Mouse (Mus musculus) hindbrain, embryonic 15.5 days (tissue): ENCODE data around the gene Il13. TPM values are rescaled to one million over a fixed set of nuclear protein-coding genes. Genes with fewer than 3 reads are reported as not detected.

ENCODE experiments used
- ATAC-seq: fragments of 200-750 bp; cut with Nextera tagmentation; 2 replicates; pipeline ENCODE4 v1.8.0; 2017; ENCODE audit warnings: low read depth, moderate number of reproducible peaks, moderate TSS enrichment; ENCODE audit not compliant: low FRiP score
- H3K27ac ChIP-seq: fragments of 300-500 bp; sonication (generic); replicated peaks from 2 replicates; pipeline ENCODE4 v1.5.1; 2015; ENCODE audit warnings: mild to moderate bottlenecking, inconsistent platforms
- H3K27me3 ChIP-seq: fragments of 300-500 bp; sonication (generic); 2 replicates; pipeline ENCODE4 v1.6.1; 2015; ENCODE audit warnings: control low read depth, inconsistent platforms
- H3K36me3 ChIP-seq: fragments of 300-500 bp; sonication (generic); 2 replicates; pipeline ENCODE4 v1.6.1; 2015; ENCODE audit warnings: control low read depth, inconsistent platforms
- H3K4me1 ChIP-seq: fragments of 300-500 bp; sonication (generic); replicated peaks from 2 replicates; pipeline ENCODE4 v1.6.1; 2015; ENCODE audit warnings: control low read depth, inconsistent platforms
- H3K4me2 ChIP-seq: fragments of 300-500 bp; sonication (generic); 2 replicates; pipeline ENCODE4 v1.6.1; 2015; ENCODE audit warnings: moderate library complexity, mild to moderate bottlenecking, inconsistent platforms
- H3K4me3 ChIP-seq: fragments of 300-500 bp; sonication (generic); 2 replicates; pipeline ENCODE4 v1.5.1; 2015; ENCODE audit warnings: mild to moderate bottlenecking, inconsistent platforms
- H3K9ac ChIP-seq: fragments of 300-500 bp; sonication (generic); 2 replicates; pipeline ENCODE4 v1.6.1; 2015; ENCODE audit warnings: inconsistent platforms
- H3K9me3 ChIP-seq: fragments of 300-500 bp; sonication (generic); 2 replicates; pipeline ENCODE4 v1.6.1; 2016; ENCODE audit warnings: control low read depth, inconsistent platforms
- WGBS: fragments of 180-500 bp; shearing (Covaris S2); methylation state at CpG from one replicate; pipeline ENCODE4 v1.1.7; 2015; 5-methylcytosine and 5-hydroxymethylcytosine counted together
- polyA plus RNA-seq: library from polyadenylated mRNA; unstranded; fragments of >200 nt; fragmentation: Nextera tagmentation; extraction: Ambion mirVana; gene quantifications from 2 replicates; pipeline ENCODE4 v1.2.1, GENCODE M21; 2015

The Il13 gene
- polyA plus RNA-seq, result not detected in 2 replicates

DNA sequence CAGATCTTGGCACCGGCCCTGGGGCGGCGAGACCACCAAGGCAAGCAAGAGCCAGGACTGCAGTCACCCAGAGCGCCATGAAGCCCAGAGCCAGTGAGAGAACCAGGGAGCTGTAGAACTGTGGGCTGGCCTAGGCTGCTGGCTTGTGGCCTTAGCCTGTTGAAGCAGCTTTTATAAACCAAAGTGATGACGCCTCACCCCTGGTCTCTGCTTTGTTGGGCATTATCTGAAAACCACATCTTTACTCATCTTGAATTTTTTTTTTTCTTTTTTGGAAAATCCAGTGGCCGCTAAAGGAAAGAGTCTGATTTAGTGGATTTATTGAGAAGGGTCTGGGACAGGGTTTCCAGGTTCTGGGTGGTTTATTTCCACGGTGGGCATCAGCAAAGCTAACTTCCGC, at the start of gene Il13:
Gene Il13 (minus strand): TSS at position 147 of the 400 bp plus-strand sequence.
- no peak within 1 kb of the TSS for H3K9ac ChIP-seq
- peaks cover 13% of the 10 kb centered on the region; the same call in 1 of the 2 replicates for H3K27me3 ChIP-seq
- ATAC-seq, result no peak
- H3K9me3 ChIP-seq, result no peaks in the 10 kb centered on the region
- H3K4me2 ChIP-seq, result no peak within 1 kb of the TSS
- H3K36me3 ChIP-seq, result no peaks in the 10 kb centered on the region
- H3K4me1 ChIP-seq, result peaks cover 13% of the 10 kb centered on the region
- H3K4me3 ChIP-seq, result no peak within 1 kb of the TSS
- H3K27ac ChIP-seq, result no peak within 1 kb of the TSS
- WGBS, result 93% methylated on average over 8 of the region's 8 CpGs

DNA sequence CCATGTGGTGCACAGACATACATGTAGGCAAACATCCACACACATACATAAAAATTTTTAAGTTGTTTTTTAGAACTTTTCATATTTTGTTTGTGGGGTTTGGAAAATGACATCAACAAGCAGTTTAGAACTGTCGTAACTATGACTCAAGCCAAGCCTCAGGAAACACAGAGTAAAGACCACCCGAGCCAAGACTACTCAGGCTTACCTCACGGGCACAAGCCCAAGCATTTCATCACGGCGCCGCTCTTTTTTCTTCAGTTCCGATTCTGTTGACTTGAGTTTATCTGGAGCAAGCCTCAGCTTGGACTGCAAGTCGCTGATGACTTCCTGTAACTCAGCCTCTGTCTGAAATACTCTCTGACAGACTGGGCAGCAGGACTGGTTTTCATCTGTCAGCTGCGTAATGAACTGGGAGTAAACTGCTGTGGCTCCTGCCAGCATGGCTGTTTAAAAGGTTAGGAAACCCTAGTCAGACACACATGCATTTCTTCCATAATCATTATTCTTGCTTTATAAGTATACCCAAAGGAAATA, 48.6 kb upstream of the Il13 start:
- Histone ChIP-seq H3K4me2 (no peak overlapping the region), H3K4me3 (no peak overlapping the region), H3K9ac (no peak overlapping the region), H3K36me3 (peaks cover 12% of the 10 kb centered on the region), H3K27ac (no peak overlapping the region), H3K4me1 (no peaks in the 10 kb centered on the region), H3K9me3 (no peaks in the 10 kb centered on the region), H3K27me3 (no peaks in the 10 kb centered on the region)
- no peak for ATAC-seq
- WGBS, result 95% methylated on average over 9 of the region's 9 CpGs

DNA sequence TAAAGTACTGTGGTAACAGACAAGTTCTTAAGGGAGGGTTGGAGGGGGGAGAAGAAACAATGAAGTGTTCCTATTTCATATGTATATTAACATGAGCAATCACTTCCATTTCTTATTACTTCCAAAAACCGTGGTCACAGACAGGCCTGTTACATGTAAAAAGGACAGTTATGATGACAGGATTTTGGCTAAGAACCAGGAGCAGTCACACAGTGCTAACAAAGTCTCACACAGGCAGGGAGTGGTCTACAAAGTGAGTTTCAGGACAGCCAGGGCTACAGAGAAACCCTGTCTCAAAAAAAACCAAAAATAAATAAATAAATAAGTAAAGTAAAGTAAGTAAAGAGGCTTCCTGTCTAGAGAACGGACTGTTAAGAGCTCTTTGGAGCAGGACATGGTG, 47.7 kb upstream of the Il13 start:
- H3K4me3 ChIP-seq, result no peak overlapping the region
- no peak for ATAC-seq
- no peaks in the 10 kb centered on the region for H3K9me3 ChIP-seq
- H3K36me3 ChIP-seq, result peaks cover 12% of the 10 kb centered on the region
- H3K9ac ChIP-seq, result no peak overlapping the region
- no peaks in the 10 kb centered on the region for H3K4me1 ChIP-seq
- no peak overlapping the region for H3K4me2 ChIP-seq
- H3K27ac ChIP-seq, result no peak overlapping the region
- WGBS, result 91% methylated on average over 2 of the region's 2 CpGs
- H3K27me3 ChIP-seq, result no peaks in the 10 kb centered on the region

DNA sequence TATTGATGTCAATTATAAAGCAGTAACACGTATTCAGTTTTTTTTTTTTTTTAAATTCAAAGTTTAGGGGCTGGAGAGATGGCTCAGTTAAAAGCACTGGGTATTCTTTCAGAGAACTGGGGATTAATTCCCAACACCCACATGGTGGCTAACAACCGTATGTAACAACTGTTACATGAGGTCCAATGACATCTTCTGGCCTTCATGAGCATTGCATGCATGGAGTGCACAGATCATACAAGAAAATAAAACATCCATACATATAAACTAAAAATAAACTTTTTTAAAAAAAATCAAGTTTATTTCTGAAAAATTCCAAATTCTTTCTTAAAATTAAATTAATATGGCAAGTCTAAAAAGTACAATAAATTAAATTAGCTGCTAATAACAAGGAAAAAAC, 47.2 kb upstream of the Il13 start:
- no peak overlapping the region for H3K4me3 ChIP-seq
- ATAC-seq, result no peak
- H3K27me3 ChIP-seq, result no peaks in the 10 kb centered on the region
- no peak overlapping the region for H3K4me2 ChIP-seq
- no peaks in the 10 kb centered on the region for H3K9me3 ChIP-seq
- H3K36me3 ChIP-seq, result peaks cover 12% of the 10 kb centered on the region
- no peak overlapping the region for H3K9ac ChIP-seq
- WGBS, result 91% methylated on average over 2 of the region's 2 CpGs
- H3K4me1 ChIP-seq, result no peaks in the 10 kb centered on the region
- no peak overlapping the region for H3K27ac ChIP-seq

DNA sequence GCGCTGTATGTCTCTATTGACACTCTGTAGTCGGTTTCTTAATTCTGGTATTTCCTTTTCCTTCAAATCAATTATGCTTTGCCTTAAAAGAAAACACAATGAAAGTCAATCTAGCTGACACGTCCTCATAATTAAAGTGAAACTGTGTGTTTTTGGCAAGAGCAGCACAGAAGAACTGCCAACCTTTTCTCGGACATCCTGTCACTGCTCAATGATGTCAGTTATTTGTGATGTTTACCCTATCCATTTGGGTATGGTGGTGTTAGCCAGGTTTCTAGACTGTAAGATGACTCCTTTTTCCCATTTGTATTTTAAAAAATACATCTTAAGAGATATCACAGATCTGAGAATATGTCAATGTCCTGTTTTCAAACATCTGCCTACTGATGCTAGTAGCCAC, 45.6 kb upstream of the Il13 start:
- H3K27ac ChIP-seq, result no peak overlapping the region
- WGBS, result 88% methylated on average over 4 of the region's 4 CpGs
- no peak overlapping the region for H3K9ac ChIP-seq
- H3K9me3 ChIP-seq, result no peaks in the 10 kb centered on the region
- ATAC-seq, result no peak
- H3K4me2 ChIP-seq, result no peak overlapping the region
- H3K4me1 ChIP-seq, result no peaks in the 10 kb centered on the region
- no peak overlapping the region for H3K4me3 ChIP-seq
- no peaks in the 10 kb centered on the region for H3K27me3 ChIP-seq
- peaks cover 17% of the 10 kb centered on the region for H3K36me3 ChIP-seq

DNA sequence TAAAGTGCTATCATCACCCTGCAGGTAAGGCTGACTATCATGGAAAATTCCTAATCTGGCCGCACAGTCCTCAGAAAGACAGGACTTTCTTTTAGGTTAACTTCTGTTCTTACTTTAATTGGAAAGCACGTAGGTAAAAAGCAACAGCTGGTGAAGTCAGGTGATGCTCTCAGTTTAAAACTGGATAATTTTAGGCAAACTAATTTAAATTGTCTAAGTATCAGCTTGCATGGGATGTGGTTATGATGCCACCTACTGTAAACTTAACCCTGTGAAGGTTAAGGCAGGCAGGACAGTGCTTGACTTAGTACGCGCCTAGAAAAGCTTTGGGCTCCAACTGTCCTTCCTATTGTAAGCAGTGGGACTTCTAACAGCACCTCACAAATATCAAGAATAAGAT, 36.9 kb upstream of the Il13 start:
- WGBS, result 98% methylated on average over 4 of the region's 4 CpGs
- H3K4me2 ChIP-seq, result no peak overlapping the region
- peaks cover 24% of the 10 kb centered on the region; the same call in 1 of the 2 replicates for H3K36me3 ChIP-seq
- H3K27me3 ChIP-seq, result no peaks in the 10 kb centered on the region
- H3K27ac ChIP-seq, result no peak overlapping the region
- H3K4me1 ChIP-seq, result no peaks in the 10 kb centered on the region
- no peak for ATAC-seq
- no peak overlapping the region for H3K4me3 ChIP-seq
- no peaks in the 10 kb centered on the region for H3K9me3 ChIP-seq
- H3K9ac ChIP-seq, result no peak overlapping the region

DNA sequence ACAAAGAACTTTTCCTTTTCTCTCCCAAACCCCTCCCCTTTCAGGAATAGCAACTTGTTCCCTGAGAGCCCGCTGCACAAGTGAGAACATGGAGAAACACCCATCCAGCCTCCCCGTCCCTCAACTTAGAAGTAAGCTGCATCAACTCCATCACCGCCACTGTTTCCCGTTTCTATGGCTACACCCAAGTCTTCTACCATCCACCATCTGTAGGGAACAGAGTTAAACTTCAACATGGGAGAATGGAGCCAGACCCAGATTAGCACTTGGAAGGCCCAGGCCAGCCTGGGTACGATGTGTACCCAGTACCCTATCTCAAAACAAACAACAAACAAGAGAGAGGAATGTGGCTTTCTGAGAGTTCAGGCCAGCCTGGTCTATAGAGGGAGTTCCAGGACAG, 29.6 kb upstream of the Il13 start:
- Histone ChIP-seq H3K36me3 (peaks cover 15% of the 10 kb centered on the region; the same call in 1 of the 2 replicates), H3K9me3 (no peaks in the 10 kb centered on the region), H3K9ac (no peak overlapping the region), H3K27ac (no peak overlapping the region), H3K4me2 (no peak overlapping the region), H3K4me3 (no peak overlapping the region), H3K4me1 (no peaks in the 10 kb centered on the region), H3K27me3 (no peaks in the 10 kb centered on the region)
- no peak for ATAC-seq
- 85% methylated on average over 5 of the region's 5 CpGs for WGBS

DNA sequence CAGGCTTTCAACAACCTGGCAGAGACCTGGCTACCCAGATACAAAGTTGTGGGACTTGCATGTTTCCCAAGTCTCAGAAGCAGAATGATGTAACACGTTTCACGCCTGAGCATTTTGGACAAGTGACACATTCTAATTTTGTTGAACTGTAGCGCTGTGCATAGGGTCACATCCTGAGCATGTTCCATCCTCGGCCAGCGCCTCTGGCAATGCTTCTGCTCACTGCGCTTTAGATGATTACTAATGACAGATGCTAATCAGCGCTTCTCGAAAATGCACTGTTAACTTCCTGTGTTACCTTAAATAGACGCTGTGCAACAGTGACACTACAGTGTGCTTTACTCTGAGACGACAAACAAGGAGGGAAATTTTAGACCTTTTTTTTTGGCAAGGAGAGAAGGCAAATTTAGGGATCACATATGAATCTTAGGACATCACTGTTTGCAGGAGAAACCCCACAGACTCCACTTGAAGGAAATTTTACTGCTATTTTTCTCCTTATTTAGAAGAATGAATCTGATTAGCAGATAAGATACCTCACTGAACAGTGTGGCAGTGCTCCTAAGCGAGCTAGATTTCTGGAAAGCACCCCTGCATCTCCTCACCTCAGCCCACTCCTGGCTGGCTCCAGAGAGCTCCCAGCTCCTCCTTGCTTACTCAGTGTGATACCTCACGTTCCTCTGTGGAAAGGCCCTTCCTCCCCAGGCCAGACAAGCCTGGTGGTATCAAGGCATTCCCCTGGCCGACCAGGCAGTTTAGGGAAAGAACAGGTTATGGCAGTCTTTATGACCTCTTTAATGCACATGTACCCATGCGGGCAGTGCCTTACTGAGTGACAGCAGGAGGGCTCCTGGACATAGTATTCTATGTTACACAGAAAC, 28.5 kb upstream of the Il13 start:
- WGBS, result 82% methylated on average over 14 of the region's 14 CpGs

DNA sequence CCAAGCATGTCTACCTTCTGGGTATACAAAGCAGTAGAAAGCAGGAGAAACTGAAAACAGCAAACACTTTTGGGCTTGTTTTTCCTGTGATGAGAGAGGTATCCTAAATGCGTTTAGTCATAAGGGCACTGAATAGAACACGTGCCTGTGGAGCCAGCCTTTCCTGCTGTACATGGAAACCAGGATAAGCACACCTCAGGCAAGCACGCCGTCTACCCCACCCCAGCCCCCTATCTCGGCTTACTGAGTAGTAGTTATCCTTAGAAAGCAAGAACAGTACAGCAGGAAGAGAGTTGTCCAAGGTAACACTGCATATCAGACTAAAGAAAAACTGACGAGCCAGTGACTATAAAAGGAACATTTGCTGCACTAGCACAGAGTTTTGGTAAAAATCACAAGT, 23.3 kb upstream of the Il13 start:
- Histone ChIP-seq H3K4me2 (no peak overlapping the region), H3K4me1 (no peaks in the 10 kb centered on the region), H3K27me3 (no peaks in the 10 kb centered on the region), H3K4me3 (no peak overlapping the region), H3K27ac (no peak overlapping the region), H3K9me3 (no peaks in the 10 kb centered on the region), H3K9ac (no peak overlapping the region), H3K36me3 (0 out of 2 replicates have a peak, but pooled peaks cover 3% of the 10 kb centered on the region)
- ATAC-seq, result no peak
- WGBS, result 90% methylated on average over 6 of the region's 6 CpGs

More for the DNA sequence above, 28.5 kb upstream of the Il13 start:
- Histone ChIP-seq H3K4me1 (no peaks in the 10 kb centered on the region), H3K36me3 (peaks cover 13% of the 10 kb centered on the region; the same call in 1 of the 2 replicates), H3K4me3 (no peak overlapping the region), H3K4me2 (no peak overlapping the region), H3K27me3 (no peaks in the 10 kb centered on the region), H3K9ac (no peak overlapping the region), H3K27ac (no peak overlapping the region), H3K9me3 (no peaks in the 10 kb centered on the region)
- ATAC-seq, result no peak

DNA sequence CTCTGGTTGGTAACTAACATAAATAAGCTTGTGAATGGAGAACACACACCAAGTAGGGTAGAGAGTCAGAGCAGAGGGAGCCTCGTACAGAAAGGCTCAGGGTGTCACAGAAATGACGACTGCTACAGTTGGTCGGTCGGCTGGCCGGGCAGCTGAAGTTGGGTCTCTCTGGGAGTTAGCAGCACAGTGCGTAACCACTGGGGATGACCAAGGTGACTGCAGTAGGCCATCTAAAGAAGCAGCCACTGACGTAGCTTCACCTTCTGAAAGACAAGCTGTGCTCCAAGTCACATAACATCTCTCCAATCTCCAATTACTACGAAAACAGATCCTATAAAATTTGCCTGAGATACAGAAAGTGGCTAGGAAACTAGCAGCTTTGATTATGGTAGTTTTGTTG, 22.9 kb upstream of the Il13 start:
- no peak overlapping the region for H3K4me3 ChIP-seq
- no peak for ATAC-seq
- H3K27ac ChIP-seq, result no peak overlapping the region
- no peaks in the 10 kb centered on the region for H3K4me1 ChIP-seq
- WGBS, result 92% methylated on average over 8 of the region's 8 CpGs
- H3K9me3 ChIP-seq, result no peaks in the 10 kb centered on the region
- H3K9ac ChIP-seq, result no peak overlapping the region
- no peaks in the 10 kb centered on the region for H3K27me3 ChIP-seq
- no peak overlapping the region for H3K4me2 ChIP-seq
- 0 out of 2 replicates have a peak, but pooled peaks cover 3% of the 10 kb centered on the region for H3K36me3 ChIP-seq

DNA sequence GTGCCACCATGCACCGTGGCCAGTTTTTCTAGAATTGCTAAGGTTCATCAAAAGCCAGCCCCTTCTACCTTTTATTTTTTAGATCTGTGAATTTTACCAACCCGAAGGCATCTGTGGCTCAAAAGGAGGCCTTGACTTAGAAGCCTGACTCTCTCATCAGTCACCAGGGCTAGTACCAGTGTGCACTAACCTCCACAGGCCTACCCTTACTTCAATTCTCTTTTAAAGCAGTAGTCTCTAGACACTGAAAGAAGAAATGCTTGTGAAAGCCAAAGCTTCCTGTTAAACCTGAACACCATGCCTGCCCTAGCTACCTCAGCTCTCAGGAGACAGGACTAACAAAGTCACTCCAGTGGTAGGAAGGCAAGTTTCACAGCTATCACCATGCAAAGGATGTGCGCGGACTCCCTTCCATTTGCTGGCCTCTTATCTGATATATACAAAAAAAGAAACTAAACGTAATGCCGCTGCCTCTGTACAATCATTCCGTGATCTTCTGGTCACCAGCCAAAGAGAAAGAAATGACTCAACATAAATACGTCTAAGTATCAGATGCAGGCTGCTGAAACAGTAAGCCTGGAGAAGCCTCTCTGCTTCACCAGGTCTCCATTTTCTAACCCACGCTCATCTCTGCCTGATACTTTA, 22.2 kb upstream of the Il13 start:
- no peaks in the 10 kb centered on the region for H3K9me3 ChIP-seq
- no peak overlapping the region for H3K9ac ChIP-seq
- WGBS, result 93% methylated on average over 9 of the region's 9 CpGs
- H3K36me3 ChIP-seq, result peaks cover 3% of the 10 kb centered on the region; the same call in 1 of the 2 replicates
- no peak overlapping the region for H3K4me3 ChIP-seq
- H3K4me1 ChIP-seq, result no peaks in the 10 kb centered on the region
- H3K4me2 ChIP-seq, result no peak overlapping the region
- ATAC-seq, result no peak
- H3K27ac ChIP-seq, result no peak overlapping the region
- H3K27me3 ChIP-seq, result no peaks in the 10 kb centered on the region

DNA sequence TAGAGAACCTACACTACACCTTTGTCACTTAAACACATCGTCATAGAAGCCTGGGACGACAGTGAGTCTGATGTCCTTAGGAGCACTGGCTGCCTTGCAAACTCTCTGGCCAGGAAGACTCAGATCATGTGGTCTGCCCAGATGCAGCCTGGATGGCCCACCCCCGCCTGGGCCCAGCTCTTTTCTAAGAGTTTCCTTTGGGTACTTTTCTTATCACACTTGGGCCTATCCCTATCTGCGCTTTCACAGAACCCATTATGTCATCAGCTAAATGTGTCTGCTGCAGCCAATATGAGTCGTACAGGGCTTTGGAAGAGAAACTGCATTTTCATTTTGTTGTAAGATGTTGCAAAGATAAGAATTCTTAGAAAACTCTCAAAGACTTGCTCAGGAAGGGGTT, 20.5 kb upstream of the Il13 start:
- Histone ChIP-seq H3K4me1 (no peaks in the 10 kb centered on the region), H3K9ac (no peak overlapping the region), H3K27me3 (no peaks in the 10 kb centered on the region), H3K27ac (no peak overlapping the region), H3K4me3 (no peak overlapping the region), H3K9me3 (no peaks in the 10 kb centered on the region), H3K36me3 (peaks cover 6% of the 10 kb centered on the region; the same call in 1 of the 2 replicates), H3K4me2 (no peak overlapping the region)
- ATAC-seq, result no peak
- 93% methylated on average over 5 of the region's 5 CpGs for WGBS
